Mouse (Mus musculus) urinary bladder, postnatal 10 days (tissue): ENCODE data around the gene 5830411N06Rik.

Experiments used
- DNase-seq: peaks from one replicate; pipeline ENCODE4 v3.0.0; 2022; ENCODE audit warnings: low spot score

Gene 5830411N06Rik

DNA sequence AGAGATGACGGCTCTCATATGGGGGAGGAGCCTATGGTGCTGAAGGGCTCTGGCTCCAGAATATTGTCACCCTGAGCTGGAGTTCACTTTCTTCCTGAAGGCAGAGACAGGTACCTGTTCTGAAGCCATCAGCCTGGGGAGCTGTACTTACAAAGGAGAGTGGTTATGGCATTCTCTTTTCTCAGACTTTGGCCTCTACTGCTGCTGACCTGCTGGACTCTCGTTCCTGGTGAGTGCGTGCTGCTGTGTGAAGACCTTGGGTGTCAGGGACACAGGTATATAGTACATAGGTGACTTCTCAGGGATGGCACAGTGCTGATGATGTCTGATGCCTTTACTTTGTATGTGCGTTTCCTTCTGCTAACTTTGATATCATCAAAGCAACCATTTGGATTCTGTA lies at the start of gene 5830411N06Rik:
5830411N06Rik (plus strand) TSS at position 69 of the 400 bp plus-strand sequence.
- no peak for DNase-seq

DNA sequence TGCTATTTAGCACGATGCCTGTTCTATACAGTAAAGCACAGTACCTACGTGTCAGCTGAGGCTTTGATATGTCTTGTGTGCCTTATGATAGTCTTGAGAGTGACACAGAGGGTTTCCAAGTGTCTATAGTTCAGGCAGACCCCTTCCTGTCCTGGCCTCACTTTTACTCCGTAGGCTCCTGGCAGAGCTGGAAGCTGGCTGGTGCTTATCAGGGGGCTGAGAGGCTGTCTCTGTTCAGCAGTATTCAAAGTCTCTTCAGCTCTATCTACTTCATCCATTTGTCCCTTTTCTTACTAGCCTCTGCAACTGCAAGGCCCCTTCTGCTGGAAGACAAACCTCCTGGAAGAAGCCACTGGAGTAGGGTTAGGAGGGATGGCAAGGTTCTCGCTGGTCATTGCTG lies 46.0 kb upstream of the 5830411N06Rik start:
- DNase-seq: no peak

DNA sequence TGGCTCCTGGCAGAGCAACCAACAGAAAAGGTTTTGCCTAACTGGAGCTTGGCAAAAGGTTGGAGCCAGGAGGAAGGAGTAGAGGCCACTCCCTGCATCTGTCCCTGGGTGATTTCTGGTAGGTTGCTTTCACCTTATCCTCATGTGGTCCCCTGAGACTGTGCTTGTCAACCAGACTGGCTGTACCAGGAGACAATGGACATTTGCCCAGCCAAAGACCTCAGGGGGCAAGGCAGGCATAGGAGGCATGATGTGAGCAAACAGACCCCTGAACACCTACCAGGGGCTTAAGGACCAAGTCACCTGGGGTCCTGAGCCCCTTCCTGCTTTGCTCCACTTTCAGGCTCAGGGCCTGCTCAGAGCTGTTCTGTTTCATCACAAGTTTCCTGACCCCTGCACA lies 41.2 kb upstream of the 5830411N06Rik start, which contains the start of gene Olfr524:
Olfr524 (minus strand) TSS at position 101 of the 400 bp plus-strand sequence.
- DNase-seq: no peak

DNA sequence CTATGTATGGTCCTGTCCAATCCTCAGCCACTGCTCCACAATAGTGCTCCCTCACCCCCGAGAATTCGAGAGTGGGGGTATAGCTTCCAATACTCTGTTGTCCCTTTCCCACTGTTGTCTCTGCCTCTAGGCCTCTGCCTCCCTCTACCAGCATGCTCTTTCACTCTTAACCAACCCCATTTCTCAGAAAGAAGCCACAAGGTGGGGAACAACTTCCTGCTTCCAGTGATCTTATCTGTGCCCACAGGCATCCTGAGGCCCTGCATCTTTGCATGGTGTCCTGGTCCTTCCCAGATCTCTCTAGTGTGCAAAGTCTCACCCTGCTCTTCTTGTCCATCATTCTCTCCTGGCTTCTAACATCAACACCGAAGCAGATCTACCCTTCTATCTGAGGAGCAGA lies 40.2 kb upstream of the 5830411N06Rik start:
- no peak for DNase-seq

- no peak for DNase-seq
Observed at GRCm38 (mm10) chr7:140208153-140208552, 38.9 kb upstream of the 5830411N06Rik start.

- DNase-seq: no peak
Observed at GRCm38 (mm10) chr7:140208677-140209076, 38.4 kb upstream of the 5830411N06Rik start.

DNA sequence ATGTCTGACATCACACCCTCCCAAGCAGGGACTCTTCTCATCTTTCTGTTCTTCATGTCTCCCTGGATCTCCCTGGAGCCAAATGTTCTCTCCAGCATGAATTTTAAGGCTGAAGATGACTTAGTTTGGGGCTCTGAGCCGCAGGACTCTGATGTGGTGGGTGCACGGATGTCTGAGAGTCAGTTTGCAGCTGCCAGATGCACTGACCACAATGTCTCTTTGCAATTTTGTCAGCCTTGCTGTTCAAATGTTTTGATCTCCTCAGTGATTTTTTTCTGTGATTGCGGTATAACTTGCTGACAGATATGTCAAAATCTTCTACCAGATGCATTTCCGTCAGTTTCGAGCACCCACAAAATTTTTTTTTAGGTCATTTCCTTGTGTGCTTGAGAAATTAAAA lies 33.2 kb upstream of the 5830411N06Rik start:
- DNase-seq: no peak

- no peak for DNase-seq
Observed at GRCm38 (mm10) chr7:140217967-140218366, 29.1 kb upstream of the 5830411N06Rik start, which contains the start of gene Cd163l1. TSS of gene Cd163l1 (plus strand) at chr7:140218267.

DNA sequence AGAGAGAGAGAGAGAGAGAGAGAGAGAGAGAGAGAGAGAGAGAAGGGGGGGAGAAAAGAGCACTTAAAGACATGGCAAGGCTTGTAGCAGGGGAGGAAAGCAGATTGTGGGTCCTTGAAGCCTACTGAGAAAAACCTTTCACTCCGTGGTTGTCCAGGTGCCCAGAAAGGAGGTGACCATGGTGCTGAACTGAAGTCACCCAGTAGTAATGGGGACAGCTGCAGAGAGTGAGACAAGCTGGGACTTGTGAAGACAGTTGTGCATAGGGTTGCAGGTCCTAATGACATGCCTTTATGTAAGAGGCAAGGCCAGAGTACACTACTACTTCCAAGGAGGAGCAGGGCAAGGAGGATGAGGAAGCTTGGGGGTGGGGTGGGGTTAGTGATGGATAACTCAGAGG lies 27.8 kb upstream of the 5830411N06Rik start:
- DNase-seq: no peak

DNA sequence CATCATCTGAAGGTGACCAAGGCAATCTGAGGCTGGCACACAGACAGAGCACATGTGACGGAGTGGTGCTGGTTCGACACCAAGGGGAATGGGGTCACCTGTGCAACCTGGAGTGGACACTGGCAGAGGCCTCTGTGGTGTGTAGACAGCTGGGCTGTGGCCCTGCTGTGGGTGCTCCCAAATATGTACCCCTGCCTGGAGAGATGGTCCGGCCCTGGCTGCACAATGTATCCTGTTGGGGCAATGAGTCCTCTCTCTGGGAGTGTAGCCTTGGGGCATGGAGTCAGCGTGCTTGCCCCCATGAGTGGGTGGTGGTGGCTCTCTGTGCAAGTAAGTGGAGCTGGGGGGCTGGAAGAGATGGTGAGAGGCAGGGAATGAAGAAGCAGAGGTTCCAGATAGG lies 26.7 kb upstream of the 5830411N06Rik start:
- no peak for DNase-seq

GRCm38 (mm10) chr7:140224209-140224608 lies 22.9 kb upstream of the 5830411N06Rik start:
- DNase-seq: no peak

DNA sequence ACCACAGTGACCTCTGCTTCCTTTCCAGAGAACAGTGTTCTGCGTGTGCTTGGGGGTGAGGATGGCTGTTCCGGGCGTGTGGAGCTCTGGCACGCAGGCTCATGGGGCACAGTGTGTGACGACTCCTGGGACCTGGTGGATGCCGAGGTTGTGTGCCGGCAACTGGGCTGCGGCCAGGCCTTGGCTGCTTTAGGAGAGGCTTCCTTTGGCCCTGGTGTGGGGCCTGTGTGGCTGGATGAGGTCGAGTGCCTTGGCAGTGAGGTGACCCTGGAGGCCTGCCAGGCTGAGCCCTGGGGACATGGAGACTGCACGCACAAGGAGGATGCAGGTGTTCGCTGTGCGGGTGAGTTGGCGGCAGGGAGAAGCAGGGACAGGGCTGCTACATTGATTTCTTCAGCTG lies 18.6 kb upstream of the 5830411N06Rik start:
- DNase-seq: no peak

DNA sequence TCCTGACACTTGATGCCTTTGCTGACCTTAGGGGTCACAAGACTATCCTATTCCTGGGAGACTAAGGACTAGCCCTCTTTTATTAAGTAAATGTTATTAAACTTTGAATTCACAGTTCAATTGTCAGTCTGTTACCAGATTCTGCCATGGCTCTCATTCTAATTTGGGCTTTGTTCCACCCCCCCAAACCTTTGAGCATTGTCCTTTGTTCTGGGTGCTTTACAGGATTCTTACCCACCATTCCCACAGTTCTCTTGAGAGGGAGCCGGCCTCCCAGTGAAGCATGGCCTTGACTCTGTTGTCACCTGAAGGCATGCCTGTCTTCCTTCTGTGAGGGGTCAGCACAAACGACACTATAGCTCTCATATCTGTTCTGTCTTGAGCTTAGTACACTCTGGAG lies 16.1 kb upstream of the 5830411N06Rik start:
- DNase-seq: no peak

GRCm38 (mm10) chr7:140233696-140234095 lies 13.4 kb upstream of the 5830411N06Rik start:
- no peak for DNase-seq

- DNase-seq: no peak
Observed at GRCm38 (mm10) chr7:140253780-140254299, 6.8 kb downstream of the 5830411N06Rik start.

GRCm38 (mm10) chr7:140295746-140296145 lies 48.7 kb downstream of the 5830411N06Rik start:
- no peak for DNase-seq

DNA sequence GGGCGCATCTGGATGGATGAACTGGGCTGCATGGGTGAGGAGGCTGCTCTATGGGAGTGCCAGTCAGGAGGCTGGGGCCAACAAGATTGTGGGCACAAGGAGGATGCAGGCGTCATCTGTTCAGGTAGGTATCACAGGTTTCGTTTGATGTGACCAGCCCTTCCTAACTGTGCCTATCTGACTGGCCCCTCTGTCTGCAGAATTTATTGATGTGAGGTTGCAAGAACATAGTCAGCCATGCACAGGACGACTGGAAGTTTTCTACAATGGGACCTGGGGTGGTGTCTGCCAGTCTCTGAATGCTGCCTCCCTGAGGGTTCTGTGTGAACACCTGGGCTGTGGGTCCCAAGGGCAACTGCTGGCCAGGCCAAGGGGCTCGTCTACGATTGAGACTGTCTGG lies 49.8 kb downstream of the 5830411N06Rik start:
- no peak for DNase-seq

DNA sequence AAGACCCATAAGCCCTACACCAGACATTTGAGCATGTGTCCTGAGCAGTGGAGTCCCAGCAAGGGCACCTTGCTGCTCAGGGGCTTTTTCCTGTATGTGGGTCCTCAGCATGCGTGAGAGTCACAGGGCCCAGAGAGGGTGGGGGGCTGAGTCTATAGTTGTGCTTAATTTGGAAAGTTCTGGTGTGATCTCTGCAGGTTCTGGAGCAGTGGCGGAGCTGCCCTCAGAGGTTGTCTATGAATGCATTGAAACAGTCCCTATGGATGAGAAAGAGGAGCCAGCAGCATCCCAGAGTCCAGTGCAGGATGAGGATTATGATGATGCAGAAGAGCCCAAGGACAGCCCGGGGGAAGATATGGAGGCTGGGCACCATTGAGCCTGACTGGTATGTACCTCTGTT lies 52.3 kb downstream of the 5830411N06Rik start:
- no peak for DNase-seq

DNA sequence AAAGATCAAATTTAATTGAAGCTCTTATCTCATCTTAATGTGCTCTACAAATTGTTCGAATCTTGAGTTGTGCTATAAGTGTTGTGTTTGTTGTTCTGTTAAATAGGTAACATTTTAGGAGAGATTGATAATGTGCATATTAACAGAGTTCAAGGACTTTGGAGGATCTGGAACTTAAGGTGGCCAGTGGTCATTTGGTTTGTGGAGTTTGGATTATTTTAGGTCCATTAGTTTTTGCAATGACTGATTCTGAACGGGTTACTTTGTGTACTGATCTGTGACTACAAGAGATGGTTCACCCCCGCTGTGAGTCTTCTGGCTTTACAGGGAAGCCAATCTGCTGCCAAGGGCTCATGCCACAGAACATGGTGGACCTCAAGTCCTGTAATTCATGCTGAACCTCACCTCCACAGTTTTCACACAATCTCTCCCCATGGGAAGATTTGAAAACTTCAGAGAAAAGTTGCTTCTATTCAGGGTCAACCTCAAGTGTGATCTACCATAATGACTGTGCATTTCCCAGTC lies 72.8 kb downstream of the 5830411N06Rik start:
- DNase-seq: no peak

- DNase-seq: no peak
Observed at GRCm38 (mm10) chr7:140320558-140320957, 73.5 kb downstream of the 5830411N06Rik start, which contains the start of gene Olfr525. TSS of gene Olfr525 (plus strand) at chr7:140320858.

DNA sequence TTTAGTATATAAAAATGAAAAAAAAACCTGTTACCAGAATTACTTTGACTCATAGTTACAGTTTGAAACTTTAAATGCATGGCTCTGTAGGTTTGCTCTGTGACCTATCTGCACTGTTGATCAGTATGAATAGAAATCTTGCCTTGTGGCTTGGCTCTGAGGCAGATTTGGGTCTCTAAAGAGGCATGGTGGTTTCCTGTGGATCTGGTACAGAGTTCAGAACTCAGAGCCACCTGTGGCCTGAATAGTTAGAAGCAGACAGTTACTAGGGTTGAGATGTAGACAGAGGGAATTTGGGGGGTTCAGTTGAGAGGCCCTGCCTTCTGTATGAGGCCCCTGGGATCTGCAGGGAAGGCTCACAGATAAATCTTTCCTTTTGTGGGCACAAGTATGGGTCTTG lies 74.1 kb downstream of the 5830411N06Rik start:
- DNase-seq: no peak

DNA sequence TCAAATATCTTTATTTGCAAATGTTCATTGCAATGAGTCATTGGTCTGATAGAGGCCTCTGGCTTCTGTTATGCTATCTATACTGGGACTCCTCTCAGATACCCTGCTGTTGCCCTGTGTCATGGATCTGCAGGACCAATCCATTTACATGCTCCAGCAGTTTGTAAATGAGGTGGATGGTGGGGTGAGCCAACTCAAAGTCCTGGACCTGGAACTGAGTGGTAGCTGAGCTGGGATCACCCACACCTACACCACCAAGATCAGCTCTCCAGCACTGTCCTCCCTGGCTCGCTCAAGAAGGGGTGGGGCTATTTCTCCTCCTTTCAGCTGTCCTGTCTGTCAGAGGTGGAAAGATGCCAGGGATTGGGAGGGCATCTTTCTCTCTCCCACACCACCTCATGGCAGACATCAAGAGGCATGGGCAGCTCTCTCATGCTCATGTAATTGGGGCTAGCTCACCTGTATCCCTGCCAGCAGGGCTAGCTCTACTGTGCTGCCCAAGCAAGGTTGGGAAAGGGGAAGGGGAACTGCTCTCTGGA lies 82.8 kb downstream of the 5830411N06Rik start:
- no peak for DNase-seq

GRCm38 (mm10) chr7:140333717-140334116 lies 86.6 kb downstream of the 5830411N06Rik start, which contains the start of gene Olfr527:
TSS of gene Olfr527 (plus strand) at chr7:140334017.
- DNase-seq: no peak
